Mouse (Mus musculus) lung, postnatal 10 days (tissue): ENCODE measurements around the gene Hpse.

Experiments
- DNase-seq: peaks from one replicate; pipeline ENCODE4 v3.0.0; 2021

Hpse gene

DNA sequence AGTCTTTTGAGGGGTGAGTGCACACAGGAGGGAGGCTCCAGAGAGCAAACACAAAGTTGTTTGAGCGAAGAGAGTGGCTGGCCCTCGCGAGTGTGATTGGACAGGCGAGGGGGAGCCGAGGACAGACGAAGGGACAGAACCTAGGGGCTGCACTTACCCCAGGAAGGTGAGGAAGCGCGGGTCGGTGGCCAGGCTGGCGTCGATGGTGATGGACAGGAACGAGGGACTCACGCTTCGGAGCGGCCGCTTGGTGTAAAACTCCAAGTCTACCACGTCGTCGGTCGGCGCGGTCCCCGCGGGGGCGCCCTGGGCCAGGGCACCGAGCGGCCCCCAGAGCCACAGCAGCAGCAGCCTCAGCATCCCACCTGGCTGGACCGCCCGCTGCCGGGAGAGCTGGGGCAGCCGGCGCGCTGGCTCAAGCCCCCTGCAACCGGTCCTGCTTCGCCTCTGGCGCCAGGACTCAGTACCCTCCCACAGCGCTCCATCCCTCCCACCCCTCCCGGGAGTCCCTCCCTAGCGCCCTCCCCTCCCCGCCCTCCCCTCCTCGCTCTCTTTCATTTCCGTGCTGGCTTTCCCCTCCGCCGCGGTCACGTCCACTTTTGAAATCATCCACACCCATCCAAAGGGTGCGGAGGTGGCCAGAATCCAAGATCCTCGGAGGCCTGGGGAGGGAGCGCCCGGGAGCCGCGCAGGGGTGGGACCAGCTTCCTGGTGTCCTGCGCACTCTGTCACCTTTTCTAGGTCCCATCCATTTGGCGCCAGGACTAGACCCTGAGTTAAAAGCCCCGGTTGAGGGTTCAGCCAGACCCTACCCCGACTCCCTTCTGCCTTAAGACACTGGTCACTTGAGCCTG is at the start of gene Hpse:
Gene Hpse (minus strand): TSS at position 482 of the 854 bp plus-strand sequence.
- peak; percentile 66 for DNase-seq

DNA sequence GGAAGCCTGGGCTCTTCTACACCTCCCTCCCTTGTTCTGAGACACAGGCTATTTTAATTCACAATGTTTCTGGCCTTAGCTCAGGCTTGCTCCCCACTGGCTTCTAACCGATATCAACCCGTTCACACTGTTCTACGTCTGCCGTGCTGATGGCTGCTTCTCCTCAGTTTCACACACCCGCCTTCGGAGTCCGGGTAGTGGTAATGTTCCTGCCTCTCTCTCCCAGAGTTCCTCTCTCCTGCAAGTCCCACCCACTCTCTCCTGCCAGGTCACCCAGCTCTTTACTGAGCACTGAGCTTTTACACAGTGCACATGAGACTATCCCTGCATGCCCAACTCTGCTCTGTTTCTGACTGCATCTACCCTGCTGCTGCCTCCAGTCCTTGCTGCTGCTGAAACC is 46.5 kb upstream of the Hpse start:
- DNase-seq = no peak

- DNase-seq = no peak
These were observed 42.2 kb upstream of the Hpse start for GRCm38 (mm10) chr5:100761736-100762135.

GRCm38 (mm10) chr5:100760049-100760663 is 40.6 kb upstream of the Hpse start:
- no peak for DNase-seq

DNA sequence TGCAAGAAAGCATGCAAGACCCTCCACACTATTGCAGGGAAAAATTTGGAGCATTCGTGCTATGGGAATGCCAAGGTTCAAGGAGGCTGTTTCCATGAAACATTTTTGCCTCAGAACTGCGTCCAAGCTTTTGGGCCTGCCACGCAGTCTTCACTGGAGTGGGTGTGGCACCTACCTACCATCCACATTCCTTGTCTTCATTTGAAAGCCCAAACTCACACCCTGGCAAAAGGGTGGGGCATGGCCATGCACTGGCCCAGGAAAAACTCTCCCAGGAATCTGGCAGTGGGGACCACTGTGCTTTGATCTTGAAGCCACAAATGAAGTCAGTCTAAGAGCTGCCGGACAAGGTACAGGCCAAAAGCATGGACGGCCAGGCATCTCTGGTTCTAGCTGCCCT is 38.6 kb upstream of the Hpse start:
- no peak for DNase-seq

DNA sequence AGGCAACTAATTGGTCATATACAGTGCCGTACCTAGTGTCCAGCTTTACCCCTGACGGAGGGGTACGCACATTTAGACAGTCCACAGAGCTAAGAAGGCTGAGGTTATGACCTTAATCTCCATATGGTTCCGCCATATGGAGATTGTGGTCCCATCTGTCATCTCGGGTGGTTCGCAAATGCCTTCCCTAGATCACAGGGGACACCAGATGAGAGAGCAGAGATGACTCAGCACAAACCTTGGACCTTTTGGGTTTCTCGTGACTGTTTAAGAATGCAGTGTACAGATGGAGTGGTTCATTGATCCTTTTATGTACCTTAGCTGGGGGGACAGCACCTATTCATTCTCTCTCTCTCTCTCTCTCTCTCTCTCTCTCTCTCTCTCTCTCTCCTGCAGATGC is 33.9 kb upstream of the Hpse start:
- DNase-seq = no peak

DNA sequence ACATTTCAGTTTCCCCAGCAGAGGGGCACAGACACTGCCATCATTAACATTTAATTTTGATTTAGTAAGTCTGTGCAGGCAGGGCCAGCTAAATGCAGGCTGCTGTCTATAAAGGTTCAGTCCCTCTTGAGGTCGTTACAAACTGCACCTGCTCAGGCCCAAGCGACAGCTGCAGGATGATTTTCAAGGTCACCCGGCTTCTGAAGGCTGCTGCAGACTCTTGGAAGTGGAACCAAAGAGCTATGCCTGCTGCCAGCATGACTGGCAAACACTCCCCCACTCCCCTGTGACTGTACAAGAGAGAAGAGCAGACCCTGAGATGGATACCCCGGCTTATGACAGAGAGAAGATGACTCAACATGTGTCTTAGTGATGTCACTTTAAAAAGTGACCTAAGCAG is 32.1 kb upstream of the Hpse start:
- DNase-seq = no peak

DNA sequence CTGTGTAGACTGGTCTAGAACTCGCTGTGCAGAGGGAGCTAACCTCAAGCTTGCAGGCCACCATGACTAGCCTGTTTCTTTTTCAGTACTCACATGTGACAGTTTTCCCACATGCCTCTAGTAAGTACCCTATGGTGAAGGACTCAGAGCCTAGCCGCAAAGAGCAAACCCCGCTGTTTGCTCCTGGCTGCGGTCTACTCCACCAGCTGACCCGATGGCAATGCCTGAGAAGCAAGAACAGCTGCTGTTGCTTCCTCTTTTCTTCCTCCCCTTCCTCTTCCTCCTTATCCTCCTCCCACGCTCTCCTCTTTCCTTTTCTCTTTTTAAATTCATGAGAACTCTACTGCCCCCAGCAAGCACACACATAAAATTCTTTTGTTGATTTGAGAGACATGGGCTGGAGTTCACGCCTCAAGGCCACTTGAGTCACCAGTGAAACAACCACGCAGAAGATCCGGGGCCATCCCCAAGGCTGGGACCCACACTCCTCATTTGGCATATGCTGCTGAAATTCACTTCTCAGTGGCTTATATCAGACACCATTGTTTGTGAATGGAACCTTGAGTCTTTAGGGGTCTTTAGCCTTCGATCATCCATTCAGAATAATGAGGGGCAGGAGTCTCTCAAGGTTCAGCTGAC is 31.2 kb upstream of the Hpse start:
- DNase-seq = no peak

- no peak for DNase-seq
These were observed 19.3 kb upstream of the Hpse start for GRCm38 (mm10) chr5:100738802-100739201.

GRCm38 (mm10) chr5:100736919-100737318 is 17.4 kb upstream of the Hpse start:
- DNase-seq = no peak

GRCm38 (mm10) chr5:100734535-100734934 is 15.0 kb upstream of the Hpse start:
- no peak for DNase-seq

DNA sequence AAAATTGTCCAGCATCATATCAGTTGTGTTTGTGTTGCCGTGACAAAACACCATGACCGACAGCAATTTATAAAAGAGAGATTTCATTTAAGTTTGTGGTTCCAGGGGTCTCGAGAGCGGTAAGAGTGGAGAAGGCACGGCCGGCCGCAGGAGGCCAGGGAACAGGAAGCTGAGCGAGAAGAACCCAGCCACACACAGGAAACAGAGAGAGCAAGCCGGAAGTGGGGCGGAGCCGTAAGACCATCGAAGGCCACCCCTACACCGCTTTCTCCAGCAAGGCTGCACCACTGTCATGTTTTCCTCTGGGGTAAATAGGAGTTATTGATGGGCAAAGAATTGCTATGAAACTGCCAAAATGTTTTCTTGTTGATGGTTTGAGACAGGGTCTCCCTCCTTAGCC is 9.2 kb upstream of the Hpse start:
- peak; percentile 12 for DNase-seq

- no peak for DNase-seq
These were observed 6.5 kb upstream of the Hpse start for GRCm38 (mm10) chr5:100726001-100726400.

- DNase-seq = no peak
These were observed 2.8 kb downstream of the Hpse start for GRCm38 (mm10) chr5:100716762-100717161.

GRCm38 (mm10) chr5:100711219-100711618 is 8.3 kb downstream of the Hpse start:
- DNase-seq = no peak

- DNase-seq = peak; percentile 11
These were observed 9.5 kb downstream of the Hpse start for GRCm38 (mm10) chr5:100710012-100710411.

DNA sequence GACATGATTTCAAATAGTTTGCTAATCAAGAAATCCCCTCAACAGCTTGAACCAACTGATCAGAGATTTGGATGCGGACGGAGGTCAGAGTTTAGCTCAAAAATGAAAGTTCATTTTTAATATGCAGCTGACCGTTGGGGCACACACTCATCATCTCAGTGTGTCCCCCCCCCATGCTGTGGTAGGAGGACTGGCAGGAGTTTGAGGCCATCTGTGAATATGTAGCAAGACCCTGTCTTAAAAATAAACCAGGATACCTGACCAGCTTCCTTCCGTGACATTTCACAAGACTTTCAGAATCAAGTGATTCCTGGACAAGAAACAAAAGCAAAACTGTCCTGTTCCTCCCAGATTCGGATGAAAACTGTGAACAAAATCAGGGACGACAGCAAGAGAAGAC is 10.5 kb downstream of the Hpse start:
- DNase-seq = no peak

DNA sequence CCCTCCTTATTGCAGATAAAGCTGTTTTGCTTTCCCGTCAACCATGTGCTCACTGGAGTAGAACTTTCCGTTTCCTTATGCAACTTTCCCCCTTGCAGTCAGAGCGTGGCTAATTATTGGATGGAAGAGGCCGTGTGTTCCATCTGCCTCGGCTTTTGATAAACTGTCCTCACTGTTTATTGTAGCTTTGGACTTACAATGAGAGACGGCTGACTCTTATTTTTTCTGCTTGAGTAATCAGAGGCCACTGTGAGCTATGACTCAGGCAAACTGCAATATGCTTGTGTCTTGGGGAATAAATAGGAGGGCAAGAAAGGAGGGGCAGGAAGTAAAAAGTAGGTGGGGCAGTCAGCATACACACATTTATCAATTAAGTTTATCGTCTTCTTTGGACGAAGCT is 12.8 kb downstream of the Hpse start:
- no peak for DNase-seq

- no peak for DNase-seq
These were observed 15.2 kb downstream of the Hpse start for GRCm38 (mm10) chr5:100704272-100704671.

DNA sequence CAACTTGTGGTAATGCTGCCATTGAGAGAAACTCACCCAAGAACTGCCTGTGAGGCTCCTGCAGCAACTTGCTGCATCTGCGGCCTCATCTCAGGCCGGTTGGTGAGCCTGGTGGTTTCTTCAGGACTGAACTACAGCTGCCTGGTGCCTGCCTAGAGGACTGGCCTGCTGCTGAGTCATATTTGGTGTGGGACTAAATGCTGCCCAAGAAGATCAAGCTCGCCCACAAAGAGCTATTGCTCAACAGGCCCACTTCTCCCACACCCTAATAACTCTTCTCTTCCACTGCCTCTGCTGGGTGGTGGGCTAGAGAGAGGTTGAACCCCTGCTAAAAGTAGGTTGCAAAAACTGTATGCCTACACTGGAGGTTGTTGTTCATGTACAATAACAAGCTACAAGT is 17.2 kb downstream of the Hpse start:
- DNase-seq = no peak

GRCm38 (mm10) chr5:100700861-100701620 is 18.5 kb downstream of the Hpse start:
- no peak for DNase-seq

DNA sequence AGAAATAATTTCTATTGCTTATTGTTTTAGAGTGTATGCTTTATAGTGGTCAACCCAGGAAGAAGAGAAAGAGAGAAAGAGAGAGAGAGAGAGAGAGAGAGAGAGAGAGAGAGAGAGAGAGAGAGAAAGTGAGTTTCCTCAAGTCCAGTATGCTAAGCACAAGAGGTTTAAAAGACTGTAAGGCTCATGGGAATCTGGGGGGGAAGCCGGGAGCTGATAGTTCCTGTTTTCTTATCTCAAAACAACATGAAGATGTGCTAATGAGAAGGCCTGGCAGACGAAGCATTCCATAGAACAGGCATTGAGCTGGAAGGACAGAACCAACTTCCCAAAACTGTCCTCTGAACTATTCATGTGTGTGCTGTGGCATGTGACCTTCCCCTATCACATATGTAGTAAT is 21.6 kb downstream of the Hpse start:
- no peak for DNase-seq

DNA sequence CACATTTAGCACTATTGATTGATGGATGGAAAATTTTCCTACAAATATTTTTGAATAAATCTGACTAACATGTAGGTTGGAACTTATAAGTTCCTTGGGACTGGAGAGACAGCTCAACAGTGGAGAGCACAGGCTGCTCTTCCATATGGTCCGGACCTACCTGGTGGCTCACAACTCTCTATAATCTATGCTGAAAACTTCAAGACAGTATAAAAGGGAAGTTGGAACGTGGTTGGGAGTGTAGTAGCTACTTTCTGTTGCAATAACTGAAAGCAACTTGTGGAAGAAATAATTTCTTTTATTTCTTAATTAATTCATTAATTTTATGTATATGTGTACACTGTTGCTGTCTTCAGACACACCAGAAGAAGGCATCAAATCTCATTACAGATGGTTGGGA is 22.1 kb downstream of the Hpse start:
- no peak for DNase-seq
